8 mouse cellular contexts compared by ENCODE assay signal in the genomic region with DNA sequence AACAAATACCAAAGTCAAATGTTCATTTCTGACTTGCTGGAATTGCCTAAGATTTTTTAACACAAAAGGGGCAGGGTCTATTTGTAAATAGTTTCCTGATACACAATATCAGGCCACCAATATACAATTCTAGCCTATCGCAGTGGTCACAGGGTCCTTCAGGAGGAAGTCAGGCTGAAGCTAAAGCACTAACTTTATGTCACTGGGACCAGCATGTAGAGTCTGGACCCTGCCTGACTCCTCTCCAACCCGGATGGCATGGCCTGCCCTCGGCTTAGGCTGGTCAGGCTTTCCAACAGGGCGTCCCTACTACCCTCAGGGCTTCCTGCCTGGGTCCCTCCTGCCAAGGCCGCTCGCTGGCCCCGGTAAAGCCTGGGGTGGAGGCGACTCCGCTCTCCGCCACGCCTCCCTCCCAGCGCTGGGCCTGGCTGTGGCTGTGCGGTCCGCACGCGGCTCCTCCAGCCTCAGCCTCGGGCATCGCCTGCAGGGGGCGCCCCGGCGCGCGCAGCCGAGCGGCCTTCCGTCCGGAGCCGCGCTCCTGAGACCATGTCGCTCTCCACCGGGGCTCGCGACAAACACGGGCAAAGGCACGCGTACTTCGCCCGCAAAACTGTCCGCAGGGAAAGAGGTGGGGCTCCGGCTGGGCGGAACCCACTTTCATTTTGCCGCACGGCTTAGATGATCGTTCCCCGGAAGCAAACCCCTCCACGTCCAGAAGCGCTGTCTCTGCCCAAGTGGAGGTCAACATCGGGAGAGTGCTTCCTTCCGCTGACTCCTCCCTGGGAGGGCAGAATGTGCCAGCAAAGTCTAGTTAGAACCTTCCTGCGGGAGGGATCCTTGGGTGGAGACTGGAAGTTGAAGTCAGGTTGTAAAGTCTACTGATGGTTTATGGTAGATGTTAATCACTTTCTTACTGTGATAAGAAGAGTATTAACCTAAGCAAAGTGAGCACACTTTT. TPM values are rescaled to one million over a fixed set of nuclear protein-coding genes. Genes with fewer than 3 reads are reported as not detected.
DNase-seq lines count a peak whose midpoint lies in the region; ATAC-seq lines count a peak whose summit lies in the region.
"Not testable (repeated sequence)": the region's sequence is repeated elsewhere in the genome, so short reads cannot be mapped to it uniquely, and the experiment has no call there.

No protein-coding gene starts in this region.

- peak; percentile 94 for ATAC-seq in heart, embryonic 14.5 days (ENCODE audit: insufficient number of reproducible peaks, insufficient read depth, low FRiP score, low read depth)
- peak; percentile 96 for ATAC-seq in liver, embryonic 12.5 days
- ATAC-seq in stomach, embryonic 14.5 days (ENCODE audit: insufficient number of reproducible peaks, insufficient read depth, low FRiP score, low read depth), result peak; percentile 95

- peak overlapping the region; percentile 68 to 75 for H3K27ac ChIP-seq in heart, embryonic 14.5 days (replicated peaks in 1 of 2; ENCODE audit: control insufficient read depth in 1 of 2, insufficient read depth in 1 of 2, low read depth in 2 of 2, low read length in 2 of 2)
- peak overlapping the region; percentile 78 for H3K27ac ChIP-seq in liver, embryonic 12.5 days
- H3K27ac ChIP-seq in stomach, embryonic 14.5 days (ENCODE audit: low read length), result peak overlapping the region; percentile 39; the same call in 1 of the 2 replicates

- under 1% methylated on average over 46 of the region's 50 CpGs for WGBS in heart, embryonic 14.5 days
- under 1% methylated on average over 49 of the region's 50 CpGs for WGBS in liver, embryonic 12.5 days (ENCODE audit: insufficient replicate concordance)
- 1% methylated on average over 48 of the region's 50 CpGs for WGBS in stomach, embryonic 14.5 days

- peak overlapping the region; percentile 47 to 76 for H3K4me3 ChIP-seq in heart, embryonic 14.5 days (ENCODE audit: control insufficient read depth in 1 of 2, insufficient read depth in 1 of 2, low read depth in 1 of 2, low read length in 2 of 2)
- peak overlapping the region; percentile 66 for H3K4me3 ChIP-seq in liver, embryonic 12.5 days
- H3K4me3 ChIP-seq in stomach, embryonic 14.5 days (ENCODE audit: low read depth, low read length), result peak overlapping the region; percentile 37

- peak overlapping the region; percentile 72 for H3K4me2 ChIP-seq in heart, embryonic 14.5 days (ENCODE audit: low read length)
- peak overlapping the region; percentile 73 for H3K4me2 ChIP-seq in liver, embryonic 12.5 days
- H3K4me2 ChIP-seq in stomach, embryonic 14.5 days (replicated peaks; ENCODE audit: low read depth, low read length), result peak overlapping the region; percentile 65

- peak; percentile 72 to 75 for DNase-seq in CD8-positive naive resting alpha-beta T cell, adult 2 months (ENCODE audit: low read depth in 2 of 2, low spot score in 2 of 2)
- DNase-seq in c-Kit-negative CD71-positive TER-119-positive erythroid progenitor cells, embryonic 14.5 days (ENCODE audit: low read depth, low spot score), result peak; percentile 56
- peak; percentile 51 for DNase-seq in fibroblast of lung, adult 2 months (ENCODE audit: low read depth)
- peak; percentile 90 for DNase-seq in kidney, postnatal 14 days
- DNase-seq in naive thymus-derived CD4-positive, alpha-beta T cell, adult 2 months (ENCODE audit: low read depth), result peak; percentile 78

- not testable (repeated sequence) for H3K9me3 ChIP-seq in heart, embryonic 14.5 days (ENCODE audit: control insufficient read depth, low read length); liver, embryonic 12.5 days (replicated peaks); stomach, embryonic 14.5 days (ENCODE audit: control insufficient read depth, low read depth, low read length)

- not testable (repeated sequence) for H3K4me1 ChIP-seq in heart, embryonic 14.5 days (ENCODE audit: control insufficient read depth in 2 of 2, insufficient read depth in 2 of 2, low read length in 2 of 2); stomach, embryonic 14.5 days (ENCODE audit: control insufficient read depth, insufficient read depth, low read length)
- H3K4me1 ChIP-seq in liver, embryonic 12.5 days, result peaks cover 15% of the 10 kb centered on the region

- not testable (repeated sequence) for H3K27me3 ChIP-seq in heart, embryonic 14.5 days (ENCODE audit: control insufficient read depth, insufficient read depth, low read length); liver, embryonic 12.5 days (replicated peaks); stomach, embryonic 14.5 days (ENCODE audit: control insufficient read depth, insufficient read depth, low read length)

- 0 out of 2 replicates have a peak, but pooled peaks cover 11% of the 10 kb centered on the region for H3K36me3 ChIP-seq in heart, embryonic 14.5 days (ENCODE audit: control insufficient read depth, insufficient read depth, low read length)
- H3K36me3 ChIP-seq in liver, embryonic 12.5 days, result peaks cover 13% of the 10 kb centered on the region
- not testable (repeated sequence) for H3K36me3 ChIP-seq in stomach, embryonic 14.5 days (ENCODE audit: control insufficient read depth, insufficient read depth, low read length)

- peak overlapping the region; percentile 74 for H3K9ac ChIP-seq in heart, embryonic 14.5 days (ENCODE audit: low read length)
- H3K9ac ChIP-seq in liver, embryonic 12.5 days, result peak overlapping the region; percentile 70
- peak overlapping the region; percentile 53 for H3K9ac ChIP-seq in stomach, embryonic 14.5 days (replicated peaks; ENCODE audit: low read depth, low read length)

RNA-seq across cellular contexts. Expression of a gene that starts 21.3 kb away (rescaled TPM):
- 4.3 and 5.4 TPM in 2 replicates for polyA plus RNA-seq in heart, embryonic 14.5 days (2014; fragmentation: Nextera tagmentation; extraction: Ambion mirVana)
- polyA plus RNA-seq in liver, embryonic 12.5 days (2016; fragmentation: Nextera tagmentation; extraction: Ambion mirVana), result 3.4 and 4.5 TPM in 2 replicates
- polyA plus RNA-seq in stomach, embryonic 14.5 days (2014; fragmentation: Nextera tagmentation; extraction: Ambion mirVana), result 4.4 and 5.6 TPM in 2 replicates

RNA-seq across cellular contexts. Expression of a gene that starts 24.7 kb away (rescaled TPM):
- 49.8 TPM in 2 replicates for polyA plus RNA-seq in heart, embryonic 14.5 days (2014; fragmentation: Nextera tagmentation; extraction: Ambion mirVana)
- 37.2 and 38.0 TPM in 2 replicates for polyA plus RNA-seq in liver, embryonic 12.5 days (2016; fragmentation: Nextera tagmentation; extraction: Ambion mirVana)
- 60.0 and 66.2 TPM in 2 replicates for polyA plus RNA-seq in stomach, embryonic 14.5 days (2014; fragmentation: Nextera tagmentation; extraction: Ambion mirVana)

RNA-seq across cellular contexts. Expression of a gene that starts 25.1 kb away (rescaled TPM):
- polyA plus RNA-seq in heart, embryonic 14.5 days (2014; fragmentation: Nextera tagmentation; extraction: Ambion mirVana), result 23.9 TPM in 2 replicates
- polyA plus RNA-seq in liver, embryonic 12.5 days (2016; fragmentation: Nextera tagmentation; extraction: Ambion mirVana), result 29.6 and 31.1 TPM in 2 replicates
- polyA plus RNA-seq in stomach, embryonic 14.5 days (2014; fragmentation: Nextera tagmentation; extraction: Ambion mirVana), result 30.1 and 32.5 TPM in 2 replicates

RNA-seq across cellular contexts. Expression of a gene that starts 32.1 kb away (rescaled TPM):
- 2.6 TPM in 2 replicates for polyA plus RNA-seq in heart, embryonic 14.5 days (2014; fragmentation: Nextera tagmentation; extraction: Ambion mirVana)
- 0.81 and 1.2 TPM in 2 replicates for polyA plus RNA-seq in liver, embryonic 12.5 days (2016; fragmentation: Nextera tagmentation; extraction: Ambion mirVana)
- polyA plus RNA-seq in stomach, embryonic 14.5 days (2014; fragmentation: Nextera tagmentation; extraction: Ambion mirVana), result 4.8 and 6.4 TPM in 2 replicates

Comparison
In these comparisons a context has a peak if more than half of its experiments do, and no peak if none do; other contexts are left out.
1. Peak in every context shown above with its lines: DNase-seq, ATAC-seq, H3K4me3 ChIP-seq and H3K27ac ChIP-seq.